Mouse (Mus musculus) small intestine, adult 2 months (tissue): ENCODE results near the gene Uqcc2. TPM values are rescaled to one million over a fixed set of nuclear protein-coding genes. Genes with fewer than 3 reads are reported as not detected.
A peak's percentile ranks its signal among the peaks of the same experiment; 100 is the strongest.

Experiments
- H3K27ac ChIP-seq: fragments of 200-500 bp; 2 replicates; pipeline ENCODE4 v1.5.1; 2012; ENCODE audit warnings: low read depth, low read length, control low read depth, inconsistent platforms; ENCODE audit not compliant: insufficient read depth
- H3K27me3 ChIP-seq: fragments of 200-500 bp; 2 replicates; pipeline ENCODE4 v1.6.1; 2012; ENCODE audit warnings: mild to moderate bottlenecking, moderate library complexity, low read length, inconsistent platforms; ENCODE audit not compliant: control insufficient read depth, insufficient read depth
- H3K36me3 ChIP-seq: fragments of 200-500 bp; 2 replicates; pipeline ENCODE4 v1.6.1; 2012; ENCODE audit warnings: mild to moderate bottlenecking, low read length, control low read depth, inconsistent platforms; ENCODE audit not compliant: control insufficient read depth, insufficient read depth
- H3K4me1 ChIP-seq: fragments of 200-500 bp; 2 replicates; pipeline ENCODE4 v1.6.1; 2012; ENCODE audit warnings: low read length, inconsistent platforms, mixed read lengths; ENCODE audit not compliant: control insufficient read depth, insufficient read depth, insufficient read length
- H3K4me3 ChIP-seq: fragments of 200-500 bp; 2 replicates; pipeline ENCODE4 v1.5.1; 2012; ENCODE audit warnings: low read depth, mild to moderate bottlenecking, control low read depth, inconsistent platforms, low read length, moderate library complexity
- CTCF ChIP-seq: fragments of 200-500 bp; IDR thresholded peaks from 2 replicates; pipeline ENCODE4 v1.5.1; 2012; ENCODE audit warnings: low read depth, mild to moderate bottlenecking, control low read depth, inconsistent platforms, low read length, moderate library complexity, mixed read lengths; ENCODE audit not compliant: insufficient replicate concordance, insufficient read length; ENCODE audit errors: extremely low read depth
- POLR2A ChIP-seq: fragments of 200-500 bp; IDR thresholded peaks from 2 replicates; pipeline ENCODE4 v1.6.1; 2012; ENCODE audit warnings: low read depth, mild to moderate bottlenecking, control low read depth, inconsistent platforms, low read length, moderate library complexity
- WGBS: fragments of 180-500 bp; shearing (Covaris S2); methylation state at CpG from one replicate; pipeline ENCODE4 v1.1.7; 2018; 5-methylcytosine and 5-hydroxymethylcytosine counted together
- polyA plus RNA-seq: library from polyadenylated mRNA; depleted of rRNA; stranded (reverse); fragments of >200 nt; gene quantifications from 2 replicates; pipeline ENCODE4 v1.2.3, GENCODE M21; 2012

Uqcc2 gene
- polyA plus RNA-seq, 1 experiment = 103 TPM

DNA sequence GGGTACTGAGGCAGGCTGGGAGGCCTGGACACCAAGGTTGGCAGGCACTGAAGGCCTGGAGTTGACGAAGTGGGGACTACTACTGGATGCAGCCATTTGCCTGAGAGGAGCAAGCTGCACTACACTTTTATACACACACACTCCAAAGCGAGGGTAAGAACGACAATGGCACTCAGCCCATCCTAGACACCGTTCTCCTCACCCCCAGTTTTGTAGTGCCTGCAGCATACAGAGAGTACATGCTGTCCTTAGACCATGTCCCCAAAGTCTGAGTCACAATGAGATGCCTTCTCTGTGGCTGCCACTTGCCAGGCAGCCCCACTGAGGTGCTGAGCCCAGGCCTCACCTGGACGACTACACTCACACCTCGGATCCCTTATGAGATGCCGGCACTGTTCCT, 3.9 kb downstream of the Uqcc2 start:
- Histone ChIP-seq H3K36me3 (no peaks in the 10 kb centered on the region), H3K4me3 (no peak overlapping the region), H3K27ac (no peak overlapping the region), H3K4me1 (peaks cover 9% of the 10 kb centered on the region), H3K27me3 (no peaks in the 10 kb centered on the region)
- 73% methylated on average over 7 of the region's 7 CpGs for WGBS
- no peak for TF ChIP-seq CTCF
- no peak for TF ChIP-seq POLR2A

DNA sequence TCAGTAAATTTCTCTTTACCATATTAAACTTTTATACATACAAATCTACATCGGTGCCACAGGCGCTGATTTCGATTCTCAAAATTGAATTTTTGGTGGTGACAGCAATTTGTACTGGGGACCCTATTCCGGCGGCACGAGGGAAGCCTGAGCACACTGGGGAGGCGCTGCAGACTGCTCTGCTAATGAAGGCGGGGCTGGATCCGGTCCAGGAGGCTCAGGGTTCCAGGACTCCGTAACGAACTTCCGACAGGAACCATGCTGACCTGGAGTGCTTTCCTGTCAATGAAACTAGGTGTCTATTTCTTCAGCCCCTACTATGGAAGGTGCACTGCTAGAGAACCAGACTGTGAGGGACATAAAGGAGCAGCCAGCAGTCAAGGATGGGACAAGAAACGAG, 4.4 kb downstream of the Uqcc2 start:
- Histone ChIP-seq H3K27ac (no peak overlapping the region), H3K36me3 (peaks cover 2% of the 10 kb centered on the region; the same call in 1 of the 2 replicates), H3K27me3 (no peaks in the 10 kb centered on the region), H3K4me1 (peaks cover 9% of the 10 kb centered on the region), H3K4me3 (no peak overlapping the region)
- 53% methylated on average over 13 of the region's 13 CpGs for WGBS
- TF ChIP-seq CTCF = no peak

DNA sequence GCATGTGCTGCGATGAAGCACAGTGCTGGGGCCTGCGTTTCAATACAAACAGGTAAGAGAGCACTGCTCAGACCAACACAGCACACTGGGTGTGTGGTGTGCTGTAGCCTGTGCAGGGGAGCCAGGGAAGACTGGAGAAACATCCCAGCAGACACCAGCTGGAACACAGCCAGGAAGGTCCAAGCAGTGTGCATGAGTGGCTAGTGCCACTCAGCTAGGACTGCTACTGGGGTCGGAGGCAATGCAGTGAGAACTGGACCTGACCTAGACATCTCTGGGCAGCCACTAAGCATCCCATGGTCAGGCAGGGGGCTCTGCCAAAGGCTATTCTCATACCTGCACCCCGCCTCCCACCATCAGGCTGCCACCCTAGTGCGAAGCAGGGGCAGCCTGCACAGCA, 5.5 kb downstream of the Uqcc2 start:
- no peak for TF ChIP-seq CTCF
- TF ChIP-seq POLR2A = no peak
- 90% methylated on average over 5 of the region's 5 CpGs for WGBS

DNA sequence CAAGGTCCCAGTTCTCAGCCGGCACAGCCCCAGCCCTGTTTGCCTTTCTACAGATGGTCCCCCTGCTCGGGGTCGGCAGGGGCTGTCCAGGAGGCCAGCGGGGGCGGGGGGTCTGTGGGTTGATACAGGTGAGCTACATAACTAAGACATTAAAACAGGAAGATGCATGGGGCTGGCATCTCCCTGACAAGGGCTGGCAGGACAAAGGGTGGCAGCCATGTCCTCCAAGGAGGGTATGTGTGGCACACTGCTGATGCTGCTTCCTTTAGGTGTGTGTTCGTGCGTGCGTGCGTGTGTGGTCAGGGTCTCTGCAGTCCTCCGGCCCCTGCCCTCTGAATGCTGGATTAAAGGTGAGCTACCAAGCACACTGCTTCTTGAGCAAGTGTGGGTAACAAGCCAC, 6.7 kb downstream of the Uqcc2 start:
- WGBS = 81% methylated on average over 10 of the region's 10 CpGs
- H3K4me3 ChIP-seq = no peak overlapping the region
- peaks cover 4% of the 10 kb centered on the region for H3K4me1 ChIP-seq
- H3K36me3 ChIP-seq = peaks cover 17% of the 10 kb centered on the region
- H3K27me3 ChIP-seq = no peaks in the 10 kb centered on the region
- H3K27ac ChIP-seq = no peak overlapping the region
- TF ChIP-seq CTCF (no peak), POLR2A (no peak)

More for the DNA sequence above, 5.5 kb downstream of the Uqcc2 start:
- Histone ChIP-seq H3K27ac (no peak overlapping the region), H3K36me3 (peaks cover 8% of the 10 kb centered on the region; the same call in 1 of the 2 replicates), H3K4me1 (peaks cover 4% of the 10 kb centered on the region), H3K4me3 (no peak overlapping the region), H3K27me3 (no peaks in the 10 kb centered on the region)

DNA sequence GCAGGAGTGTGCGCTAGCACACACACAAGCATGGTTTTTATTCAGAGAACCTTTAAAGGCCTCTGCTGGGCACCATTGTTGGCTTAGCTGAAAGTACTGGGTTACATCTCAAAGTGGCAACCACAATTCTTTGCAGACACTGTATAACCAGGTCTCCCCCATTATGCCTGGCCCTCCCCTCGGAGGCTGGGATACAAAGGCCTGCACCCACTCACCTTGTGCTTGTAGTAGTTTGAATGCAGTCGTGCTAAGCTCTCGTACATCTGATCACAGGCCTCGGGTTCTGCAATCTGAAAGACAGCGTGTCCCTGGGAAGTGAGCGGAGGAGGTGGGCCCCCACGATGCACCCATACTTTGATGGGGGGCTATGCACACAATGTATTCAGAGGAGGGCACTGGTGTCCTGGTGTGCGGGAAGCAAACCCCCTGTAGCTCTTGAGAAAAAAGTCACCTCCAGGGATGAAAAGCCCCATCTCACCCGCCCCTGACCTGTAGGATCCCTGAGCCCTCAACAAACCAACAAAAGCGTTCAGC, 8.0 kb downstream of the Uqcc2 start:
- 95% methylated on average over 11 of the region's 11 CpGs for WGBS
- H3K4me1 ChIP-seq = peaks cover 9% of the 10 kb centered on the region
- H3K36me3 ChIP-seq = peaks cover 25% of the 10 kb centered on the region
- no peak overlapping the region for H3K4me3 ChIP-seq
- H3K27ac ChIP-seq = no peak overlapping the region
- H3K27me3 ChIP-seq = no peaks in the 10 kb centered on the region
- TF ChIP-seq POLR2A (no peak), CTCF (no peak)

DNA sequence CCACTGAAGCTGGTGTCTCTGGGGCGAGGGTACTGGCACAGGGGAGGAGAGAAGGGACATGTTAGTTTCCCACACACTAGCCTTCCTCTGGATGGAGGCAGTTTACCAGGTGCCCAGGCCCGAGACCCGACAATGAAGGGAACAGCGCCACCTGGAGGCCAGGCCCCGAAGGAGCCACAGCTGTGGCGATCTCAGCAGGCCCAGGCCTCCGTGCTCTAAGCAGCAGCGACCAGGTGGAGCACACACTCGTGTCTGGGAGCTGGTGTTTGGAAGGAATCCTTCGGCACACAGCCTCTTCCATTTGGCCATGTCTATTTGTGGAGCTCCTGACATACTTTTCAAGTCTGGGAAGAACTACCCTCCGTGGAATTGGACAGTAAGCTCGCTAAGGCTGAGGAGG, 8.5 kb downstream of the Uqcc2 start:
- H3K4me1 ChIP-seq = peaks cover 9% of the 10 kb centered on the region
- TF ChIP-seq POLR2A (no peak), CTCF (peak; percentile 83)
- 36% methylated on average over 12 of the region's 12 CpGs for WGBS
- H3K4me3 ChIP-seq = no peak overlapping the region
- peaks cover 29% of the 10 kb centered on the region for H3K36me3 ChIP-seq
- H3K27me3 ChIP-seq = no peaks in the 10 kb centered on the region
- no peak overlapping the region for H3K27ac ChIP-seq

DNA sequence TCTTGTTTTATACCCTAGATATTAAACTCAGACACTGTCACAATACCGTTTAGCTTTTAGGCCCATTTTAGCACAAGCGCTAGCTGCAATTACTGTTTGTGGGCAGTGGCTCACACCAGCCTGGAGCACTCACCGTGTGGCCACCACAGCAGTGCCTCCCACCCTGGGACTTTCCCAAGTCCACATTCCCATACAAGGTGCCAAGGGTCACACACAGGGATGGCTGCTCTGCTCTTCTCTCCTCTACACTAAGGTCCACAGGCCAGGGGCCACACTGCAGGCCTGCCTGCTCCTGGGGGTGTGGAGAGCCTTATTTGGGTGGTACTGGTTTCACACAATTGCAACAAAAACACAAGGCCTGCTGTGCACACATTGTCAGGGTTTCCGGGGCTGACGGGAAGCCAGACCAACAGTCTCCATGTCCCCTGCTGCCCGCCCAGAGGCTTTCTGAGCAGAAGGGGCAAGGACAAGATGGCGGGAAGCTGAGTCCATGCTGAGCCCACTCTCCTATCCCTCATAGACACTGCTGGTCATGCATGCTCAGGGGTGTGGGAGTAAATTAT, 9.8 kb downstream of the Uqcc2 start:
- Histone ChIP-seq H3K4me1 (peaks cover 9% of the 10 kb centered on the region), H3K36me3 (peaks cover 40% of the 10 kb centered on the region), H3K27ac (no peak overlapping the region), H3K4me3 (no peak overlapping the region), H3K27me3 (no peaks in the 10 kb centered on the region)
- 89% methylated on average over 7 of the region's 7 CpGs for WGBS
- TF ChIP-seq CTCF (no peak), POLR2A (no peak)

DNA sequence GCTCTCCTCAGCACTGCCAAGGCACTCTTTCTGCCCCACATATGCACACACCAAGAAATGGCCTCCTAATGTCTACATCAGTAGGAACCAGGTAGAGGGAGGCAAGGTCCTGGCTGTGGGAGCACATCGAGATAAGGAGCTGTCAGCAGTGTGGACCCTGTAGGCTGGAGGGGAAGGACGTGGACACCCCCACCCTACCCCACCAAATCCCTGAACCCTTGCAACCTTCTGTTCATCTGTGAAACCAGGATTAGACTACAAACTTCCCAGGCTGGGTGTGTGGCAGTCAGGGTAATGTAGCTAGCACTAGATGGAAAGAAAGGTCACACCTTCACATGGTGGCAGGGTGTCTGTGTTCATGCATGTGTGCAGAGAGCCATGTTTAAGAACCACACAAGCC, 10.6 kb downstream of the Uqcc2 start:
- H3K4me1 ChIP-seq = peaks cover 9% of the 10 kb centered on the region
- no peak overlapping the region for H3K4me3 ChIP-seq
- TF ChIP-seq CTCF (no peak), POLR2A (no peak)
- H3K27me3 ChIP-seq = no peaks in the 10 kb centered on the region
- H3K36me3 ChIP-seq = peaks cover 45% of the 10 kb centered on the region
- H3K27ac ChIP-seq = no peak overlapping the region
- WGBS = 87% methylated on average over 2 of the region's 2 CpGs
